Mouse (Mus musculus) heart, embryonic 11.5 days (tissue): Measurements from ENCODE around the gene Pawr. TPM values are rescaled to one million over a fixed set of nuclear protein-coding genes. Genes with fewer than 3 reads are reported as not detected.
A peak's percentile ranks its signal among the peaks of the same experiment; 100 is the strongest.

Experiments
- ATAC-seq: fragments of 200-750 bp; cut with Nextera tagmentation; replicated peaks from 2 replicates; pipeline ENCODE4 v1.8.0; 2017; ENCODE audit warnings: moderate library complexity; ENCODE audit not compliant: insufficient number of reproducible peaks, low FRiP score, low TSS enrichment
- H3K27ac ChIP-seq: fragments of 300-500 bp; sonication (generic); 2 replicates; pipeline ENCODE4 v1.5.1; 2014; ENCODE audit warnings: mild to moderate bottlenecking, low read depth, low read length
- H3K27me3 ChIP-seq: fragments of 300-500 bp; sonication (generic); 2 replicates; pipeline ENCODE4 v1.6.1; 2014; ENCODE audit warnings: mild to moderate bottlenecking, low read length, mixed read lengths; ENCODE audit not compliant: control insufficient read depth, insufficient read depth
- H3K36me3 ChIP-seq: fragments of 300-500 bp; sonication (generic); 2 replicates; pipeline ENCODE4 v1.6.1; 2014; ENCODE audit warnings: mild to moderate bottlenecking, low read length, moderate library complexity, mixed read lengths; ENCODE audit not compliant: control insufficient read depth, insufficient read depth
- H3K4me1 ChIP-seq: fragments of 300-500 bp; sonication (generic); 2 replicates; pipeline ENCODE4 v1.6.1; 2014; ENCODE audit warnings: low read length; ENCODE audit not compliant: control insufficient read depth, insufficient read depth
- H3K4me2 ChIP-seq: fragments of 300-500 bp; sonication (generic); 2 replicates; pipeline ENCODE4 v1.6.1; 2014; ENCODE audit warnings: mild to moderate bottlenecking, moderate library complexity
- H3K4me3 ChIP-seq: fragments of 300-500 bp; sonication (generic); 2 replicates; pipeline ENCODE4 v1.5.1; 2014; ENCODE audit warnings: low read depth, low read length
- H3K9ac ChIP-seq: fragments of 300-500 bp; sonication (generic); 2 replicates; pipeline ENCODE4 v1.6.1; 2014; ENCODE audit warnings: mild to moderate bottlenecking, low read depth, low read length, moderate library complexity
- H3K9me3 ChIP-seq: fragments of 300-500 bp; sonication (generic); replicated peaks from 2 replicates; pipeline ENCODE4 v1.6.1; 2016; ENCODE audit warnings: low read length; ENCODE audit not compliant: control insufficient read depth
- WGBS: fragments of 180-500 bp; shearing (Covaris S2); extraction: QIAGEN DNeasy Blood & Tissue Kit; methylation state at CpG from one replicate; pipeline ENCODE4 v1.1.7; 2014; ENCODE audit not compliant: insufficient replicate concordance; 5-methylcytosine and 5-hydroxymethylcytosine counted together
- polyA plus RNA-seq: library from polyadenylated mRNA; unstranded; fragments of >200 nt; fragmentation: Nextera tagmentation; extraction: Ambion mirVana; gene quantifications from 2 replicates; pipeline ENCODE4 v1.2.1, GENCODE M21; 2014

Pawr gene
- polyA plus RNA-seq, 1 experiment from 2014 or later = 18.7 TPM

- H3K27ac ChIP-seq = no peak overlapping the region
- H3K9me3 ChIP-seq = no peaks in the 10 kb centered on the region
- H3K4me1 ChIP-seq = peaks cover 2% of the 10 kb centered on the region; the same call in 1 of the 2 replicates
- H3K4me3 ChIP-seq = no peak overlapping the region
- WGBS = 82% methylated on average over 12 of the region's 12 CpGs
- no peak overlapping the region for H3K4me2 ChIP-seq
- no peaks in the 10 kb centered on the region for H3K36me3 ChIP-seq
- peaks cover 9% of the 10 kb centered on the region for H3K27me3 ChIP-seq
- H3K9ac ChIP-seq = no peak overlapping the region
- no peak for ATAC-seq
Observed at GRCm38 (mm10) chr10:108328983-108329382, 2.9 kb upstream of the Pawr start.

GRCm38 (mm10) chr10:108329771-108330170, 2.1 kb upstream of the Pawr start:
- Histone ChIP-seq H3K4me3 (no peak overlapping the region), H3K36me3 (no peaks in the 10 kb centered on the region), H3K27me3 (peaks cover 9% of the 10 kb centered on the region), H3K4me2 (no peak overlapping the region), H3K9ac (no peak overlapping the region), H3K27ac (no peak overlapping the region), H3K4me1 (peaks cover 2% of the 10 kb centered on the region; the same call in 1 of the 2 replicates), H3K9me3 (no peaks in the 10 kb centered on the region)
- 89% methylated on average over 5 of the region's 5 CpGs for WGBS
- no peak for ATAC-seq

- Histone ChIP-seq H3K4me1 (peaks cover 2% of the 10 kb centered on the region; the same call in 1 of the 2 replicates), H3K27ac (no peak overlapping the region), H3K36me3 (no peaks in the 10 kb centered on the region), H3K9me3 (no peaks in the 10 kb centered on the region), H3K4me2 (peak overlapping the region; percentile 78), H3K4me3 (peak overlapping the region; percentile 92), H3K9ac (no peak overlapping the region), H3K27me3 (peaks cover 9% of the 10 kb centered on the region)
- no peak for ATAC-seq
- WGBS = 8% methylated on average over 10 of the region's 10 CpGs
Observed at GRCm38 (mm10) chr10:108330964-108331363, 957 bp upstream of the Pawr start.

GRCm38 (mm10) chr10:108332571-108333541, 935 bp downstream of the Pawr start:
- peak overlapping the region; percentile 94 for H3K9ac ChIP-seq
- H3K27me3 ChIP-seq = peaks cover 9% of the 10 kb centered on the region
- no peaks in the 10 kb centered on the region for H3K36me3 ChIP-seq
- peak overlapping the region; percentile 92 for H3K4me3 ChIP-seq
- peak overlapping the region; percentile 78 for H3K4me2 ChIP-seq
- H3K4me1 ChIP-seq = peaks cover 2% of the 10 kb centered on the region; the same call in 1 of the 2 replicates
- no peaks in the 10 kb centered on the region for H3K9me3 ChIP-seq
- peak overlapping the region; percentile 83 for H3K27ac ChIP-seq
- WGBS = under 1% methylated on average over 103 of the region's 129 CpGs
- ATAC-seq = peak; percentile 70

- Histone ChIP-seq H3K36me3 (no peaks in the 10 kb centered on the region), H3K27ac (no peak overlapping the region), H3K4me2 (peak overlapping the region; percentile 78), H3K27me3 (peaks cover 9% of the 10 kb centered on the region), H3K4me3 (peak overlapping the region; percentile 92), H3K9me3 (no peaks in the 10 kb centered on the region), H3K9ac (peak overlapping the region; percentile 94), H3K4me1 (peaks cover 2% of the 10 kb centered on the region; the same call in 1 of the 2 replicates)
- ATAC-seq = no peak
- 3% methylated on average over 12 of the region's 12 CpGs for WGBS
Observed at GRCm38 (mm10) chr10:108333642-108334041, 1.7 kb downstream of the Pawr start.

GRCm38 (mm10) chr10:108334096-108334495, 2.2 kb downstream of the Pawr start:
- ATAC-seq = no peak
- Histone ChIP-seq H3K4me3 (peak overlapping the region; percentile 92), H3K4me2 (peak overlapping the region; percentile 78), H3K27me3 (peaks cover 9% of the 10 kb centered on the region), H3K4me1 (peaks cover 2% of the 10 kb centered on the region; the same call in 1 of the 2 replicates), H3K9ac (no peak overlapping the region), H3K27ac (no peak overlapping the region), H3K9me3 (no peaks in the 10 kb centered on the region), H3K36me3 (no peaks in the 10 kb centered on the region)
- 27% methylated on average over 1 of the region's 1 CpGs for WGBS

GRCm38 (mm10) chr10:108335736-108336292, 3.9 kb downstream of the Pawr start:
- ATAC-seq = no peak
- H3K36me3 ChIP-seq = no peaks in the 10 kb centered on the region
- WGBS = 87% methylated on average over 10 of the region's 10 CpGs
- H3K9me3 ChIP-seq = no peaks in the 10 kb centered on the region
- no peak overlapping the region for H3K4me3 ChIP-seq
- peaks cover 4% of the 10 kb centered on the region for H3K27me3 ChIP-seq
- no peak overlapping the region for H3K4me2 ChIP-seq
- H3K27ac ChIP-seq = no peak overlapping the region
- peaks cover 2% of the 10 kb centered on the region; the same call in 1 of the 2 replicates for H3K4me1 ChIP-seq
- no peak overlapping the region for H3K9ac ChIP-seq

- Histone ChIP-seq H3K4me2 (no peak overlapping the region), H3K9me3 (no peaks in the 10 kb centered on the region), H3K4me3 (no peak overlapping the region), H3K36me3 (no peaks in the 10 kb centered on the region), H3K9ac (no peak overlapping the region), H3K27me3 (no peaks in the 10 kb centered on the region), H3K27ac (no peak overlapping the region), H3K4me1 (peaks cover 2% of the 10 kb centered on the region; the same call in 1 of the 2 replicates)
- 84% methylated on average over 9 of the region's 9 CpGs for WGBS
- no peak for ATAC-seq
Observed at GRCm38 (mm10) chr10:108336581-108336980, 4.7 kb downstream of the Pawr start.
